Mouse (Mus musculus): ENCODE results near the gene Gad1. TPM values are rescaled to one million over a fixed set of nuclear protein-coding genes. Genes with fewer than 3 reads are reported as not detected.

Gene Gad1
- polyA plus RNA-seq, 1 experiment from 2014 or later, result 0.91 TPM

- Histone ChIP-seq H3K27ac (replicated peaks) (no peak overlapping the region), H3K9me3 (no peaks in the 10 kb centered on the region), H3K4me1 (peaks cover 25% of the 10 kb centered on the region), H3K27me3 (replicated peaks; ENCODE audit: low read depth, poor library complexity, severe bottlenecking) (peaks cover 55% of the 10 kb centered on the region), H3K36me3 (replicated peaks) (no peaks in the 10 kb centered on the region), H3K4me3 (no peak overlapping the region)
- peak; percentile 89 for DNase-seq (ENCODE audit: low spot score)
- 7% methylated on average over 18 of the region's 18 CpGs for WGBS
Observed at GRCm38 (mm10) chr2:70558112-70558842, 5.4 kb downstream of the Gad1 start.

DNA sequence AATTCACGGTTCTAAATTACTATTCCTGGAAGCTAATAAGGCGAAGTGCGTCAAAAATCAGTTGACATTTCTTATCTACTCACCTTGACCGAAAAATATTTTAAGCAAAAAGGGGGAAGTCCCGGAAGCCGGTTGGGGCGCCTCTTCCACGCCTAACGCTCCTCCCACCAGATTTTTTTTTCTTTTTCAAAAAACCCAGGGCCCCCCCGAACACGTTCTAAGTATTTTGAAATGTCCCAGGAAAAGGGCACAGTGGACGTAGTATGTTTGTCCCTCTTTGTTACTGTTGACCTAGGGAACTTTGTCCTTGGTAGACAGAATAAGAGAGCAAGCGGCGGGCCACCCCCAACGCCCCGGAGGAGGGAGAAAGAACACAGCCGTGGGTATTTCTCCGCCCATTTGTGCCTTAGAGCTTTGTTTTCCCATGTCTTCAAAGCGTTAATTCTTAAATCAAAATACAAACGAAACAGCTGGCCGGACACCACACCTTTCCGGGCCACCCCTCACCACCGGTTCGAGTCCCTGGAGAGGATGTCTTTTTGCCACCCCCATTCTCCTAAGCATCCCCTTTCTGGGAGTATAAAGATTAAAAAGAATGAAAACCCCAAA lies 6.1 kb downstream of the Gad1 start:
- no peak for DNase-seq (ENCODE audit: low spot score)
- 12% methylated on average over 24 of the region's 24 CpGs for WGBS
- no peak overlapping the region for H3K27ac ChIP-seq (replicated peaks)
- H3K4me3 ChIP-seq, result no peak overlapping the region
- H3K9me3 ChIP-seq, result no peaks in the 10 kb centered on the region
- H3K36me3 ChIP-seq (replicated peaks), result no peaks in the 10 kb centered on the region
- H3K4me1 ChIP-seq, result peaks cover 32% of the 10 kb centered on the region
- H3K27me3 ChIP-seq (replicated peaks; ENCODE audit: low read depth, poor library complexity, severe bottlenecking), result peaks cover 62% of the 10 kb centered on the region

- no peak overlapping the region for H3K27ac ChIP-seq (replicated peaks)
Observed at GRCm38 (mm10) chr2:70559520-70559919, 6.6 kb downstream of the Gad1 start.

GRCm38 (mm10) chr2:70561077-70561795 lies 8.4 kb downstream of the Gad1 start:
- H3K4me3 ChIP-seq, result peak overlapping the region; percentile 50
- no peaks in the 10 kb centered on the region for H3K36me3 ChIP-seq (replicated peaks)
- H3K9me3 ChIP-seq, result no peaks in the 10 kb centered on the region
- no peak overlapping the region for H3K27ac ChIP-seq (replicated peaks)
- peak; percentile 86 for DNase-seq (ENCODE audit: low spot score)
- WGBS, result under 1% methylated on average over 29 of the region's 29 CpGs
- H3K4me1 ChIP-seq, result peaks cover 55% of the 10 kb centered on the region
- peaks cover 85% of the 10 kb centered on the region for H3K27me3 ChIP-seq (replicated peaks; ENCODE audit: low read depth, poor library complexity, severe bottlenecking)

More at GRCm38 (mm10) chr2:70559520-70559919, 6.6 kb downstream of the Gad1 start:
- Histone ChIP-seq H3K4me3 (no peak overlapping the region), H3K27me3 (replicated peaks; ENCODE audit: low read depth, poor library complexity, severe bottlenecking) (peaks cover 67% of the 10 kb centered on the region), H3K4me1 (peaks cover 38% of the 10 kb centered on the region), H3K36me3 (replicated peaks) (no peaks in the 10 kb centered on the region), H3K9me3 (no peaks in the 10 kb centered on the region)
- DNase-seq (ENCODE audit: low spot score), result peak; percentile 85
- WGBS, result 1% methylated on average over 13 of the region's 13 CpGs

DNA sequence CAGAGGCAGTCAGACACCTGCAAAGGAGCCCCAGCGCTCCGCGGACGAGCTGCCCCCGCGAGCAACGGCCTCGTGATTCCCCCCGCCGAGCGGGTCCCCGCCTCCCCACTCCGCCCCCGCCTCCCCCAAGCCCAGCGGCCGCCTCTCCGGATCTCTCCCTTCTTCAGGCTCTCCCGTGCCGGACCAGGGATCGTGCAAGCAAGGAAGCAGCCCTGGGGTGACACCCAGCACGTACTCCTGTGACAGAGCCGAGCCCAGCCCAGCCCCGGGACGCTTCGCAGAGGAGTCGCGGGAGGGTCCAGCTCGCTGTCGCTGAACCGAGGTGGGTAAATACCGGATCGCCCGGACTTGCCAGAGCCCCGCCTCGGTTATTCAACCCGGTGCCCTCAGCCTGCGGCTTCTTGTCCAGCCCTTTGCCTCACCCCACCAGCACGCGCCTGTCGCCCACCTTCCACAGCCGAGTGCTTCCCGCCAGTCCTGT lies 9.2 kb downstream of the Gad1 start:
- Histone ChIP-seq H3K36me3 (replicated peaks) (no peaks in the 10 kb centered on the region), H3K27me3 (replicated peaks; ENCODE audit: low read depth, poor library complexity, severe bottlenecking) (peaks cover 88% of the 10 kb centered on the region), H3K4me3 (peak overlapping the region; percentile 50), H3K27ac (replicated peaks) (no peak overlapping the region; the same call in 1 of the 2 replicates), H3K4me1 (peaks cover 63% of the 10 kb centered on the region), H3K9me3 (no peaks in the 10 kb centered on the region)
- under 1% methylated on average over 42 of the region's 42 CpGs for WGBS
- peak; percentile 65 for DNase-seq (ENCODE audit: low spot score)

DNA sequence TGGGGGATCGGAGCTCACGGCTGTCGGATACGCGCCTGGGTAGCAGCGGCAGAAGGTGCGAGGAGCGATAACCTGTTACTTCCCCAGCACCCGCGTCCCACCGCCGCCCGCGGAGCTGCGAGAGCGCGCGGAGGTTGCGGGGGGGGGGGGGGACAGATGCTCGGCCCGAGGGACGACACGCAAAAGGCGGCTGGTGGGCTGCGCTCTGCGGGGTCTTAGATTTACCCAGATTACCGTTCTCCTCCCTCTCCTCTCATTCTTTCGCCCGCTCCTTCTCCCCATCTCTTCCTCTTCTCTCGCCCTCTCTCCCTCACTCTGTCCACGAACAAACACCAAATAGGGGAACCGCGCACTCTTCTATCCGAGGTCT lies 9.7 kb downstream of the Gad1 start:
- Histone ChIP-seq H3K27me3 (replicated peaks; ENCODE audit: low read depth, poor library complexity, severe bottlenecking) (peaks cover 94% of the 10 kb centered on the region), H3K27ac (replicated peaks) (no peak overlapping the region; the same call in 1 of the 2 replicates), H3K9me3 (no peaks in the 10 kb centered on the region), H3K36me3 (replicated peaks) (no peaks in the 10 kb centered on the region), H3K4me3 (peak overlapping the region; percentile 50), H3K4me1 (peaks cover 68% of the 10 kb centered on the region)
- under 1% methylated on average over 34 of the region's 34 CpGs for WGBS
- no peak for DNase-seq (ENCODE audit: low spot score)

- Histone ChIP-seq H3K27ac (replicated peaks) (0 out of 2 replicates have a peak overlapping the region, but pooled peaks have one; percentile 15), H3K4me3 (peak overlapping the region; percentile 50), H3K9me3 (no peaks in the 10 kb centered on the region), H3K27me3 (replicated peaks; ENCODE audit: low read depth, poor library complexity, severe bottlenecking) (peaks cover 99% of the 10 kb centered on the region), H3K4me1 (peaks cover 74% of the 10 kb centered on the region), H3K36me3 (replicated peaks) (no peaks in the 10 kb centered on the region)
- DNase-seq (ENCODE audit: low spot score), result peak; percentile 50
- WGBS, result under 1% methylated on average over 40 of the region's 40 CpGs
Observed at GRCm38 (mm10) chr2:70562981-70563671, 10.3 kb downstream of the Gad1 start.

DNA sequence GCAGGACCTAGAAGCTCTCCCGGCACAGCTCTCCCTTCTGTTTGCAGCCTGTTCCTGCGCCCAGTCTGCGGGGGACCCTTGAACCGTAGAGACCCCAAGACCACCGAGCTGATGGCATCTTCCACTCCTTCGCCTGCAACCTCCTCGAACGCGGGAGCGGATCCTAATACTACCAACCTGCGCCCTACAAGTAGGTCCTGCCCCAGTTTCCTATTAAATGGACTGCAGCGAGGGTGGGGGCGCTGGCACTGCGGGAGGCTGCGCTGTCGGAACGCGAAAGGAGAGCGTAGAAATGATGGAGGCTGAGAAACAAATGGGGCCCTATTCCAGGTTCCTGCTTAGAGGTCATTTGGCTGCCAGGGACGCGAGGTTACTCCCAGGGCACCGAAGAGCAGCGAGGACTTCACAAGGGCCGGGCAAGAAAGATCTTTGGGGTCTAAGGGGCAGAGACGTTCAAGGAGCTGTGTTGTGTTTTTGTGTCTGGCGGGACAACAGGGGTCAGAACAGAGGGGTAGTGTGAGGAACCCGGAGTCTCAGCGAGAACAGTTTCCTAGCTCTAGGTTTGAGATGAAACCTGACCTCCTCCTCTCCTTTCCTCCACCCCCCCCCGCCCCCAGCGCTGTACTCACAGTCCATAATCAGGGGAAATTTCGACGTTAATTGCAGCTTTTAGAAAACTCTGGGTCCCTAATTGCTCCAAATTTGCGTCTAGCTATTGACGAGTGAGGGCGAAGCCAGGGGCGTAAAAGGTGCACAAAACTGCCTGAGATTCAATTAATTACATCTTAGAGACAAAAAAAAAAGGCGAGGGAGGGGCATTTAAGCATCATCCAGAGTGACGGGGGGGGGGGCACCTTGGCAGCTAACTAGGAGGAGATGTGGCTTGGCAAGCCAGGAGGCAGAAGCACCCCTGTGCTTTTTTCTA lies 11.1 kb downstream of the Gad1 start:
- Histone ChIP-seq H3K9me3 (no peaks in the 10 kb centered on the region), H3K36me3 (replicated peaks) (no peaks in the 10 kb centered on the region), H3K27ac (replicated peaks) (0 out of 2 replicates have a peak overlapping the region, but pooled peaks have one; percentile 15), H3K4me1 (peaks cover 80% of the 10 kb centered on the region), H3K4me3 (peak overlapping the region; percentile 50), H3K27me3 (replicated peaks; ENCODE audit: low read depth, poor library complexity, severe bottlenecking) (peaks cover 100% of the 10 kb centered on the region)
- no peak for DNase-seq (ENCODE audit: low spot score)
- under 1% methylated on average over 38 of the region's 38 CpGs for WGBS

- Histone ChIP-seq H3K36me3 (replicated peaks) (no peaks in the 10 kb centered on the region), H3K9me3 (no peaks in the 10 kb centered on the region), H3K27me3 (replicated peaks; ENCODE audit: low read depth, poor library complexity, severe bottlenecking) (peaks cover 100% of the 10 kb centered on the region), H3K27ac (replicated peaks) (no peak overlapping the region), H3K4me3 (peak overlapping the region; percentile 50; the same call in 1 of the 2 replicates), H3K4me1 (peaks cover 81% of the 10 kb centered on the region)
- peak; percentile 54 for DNase-seq (ENCODE audit: low spot score)
- WGBS, result 2% methylated on average over 15 of the region's 15 CpGs
Observed at GRCm38 (mm10) chr2:70564646-70565315, 11.9 kb downstream of the Gad1 start.

- 2% methylated on average over 30 of the region's 30 CpGs for WGBS
- H3K4me3 ChIP-seq, result peak overlapping the region; percentile 54
Observed at GRCm38 (mm10) chr2:70565651-70566602, 13.1 kb downstream of the Gad1 start.

More at GRCm38 (mm10) chr2:70565651-70566602, 13.1 kb downstream of the Gad1 start:
- Histone ChIP-seq H3K4me1 (peaks cover 81% of the 10 kb centered on the region), H3K27ac (replicated peaks) (no peak overlapping the region), H3K27me3 (replicated peaks; ENCODE audit: low read depth, poor library complexity, severe bottlenecking) (peaks cover 100% of the 10 kb centered on the region), H3K36me3 (replicated peaks) (no peaks in the 10 kb centered on the region), H3K9me3 (no peaks in the 10 kb centered on the region)
- DNase-seq (ENCODE audit: low spot score), result peak; percentile 45
